Mouse (Mus musculus): Measurements from ENCODE around the gene Ccdc34. TPM values are rescaled to one million over a fixed set of nuclear protein-coding genes. Genes with fewer than 3 reads are reported as not detected.

Ccdc34 gene
- 59.7 and 75.0 TPM in 2 replicates for polyA plus RNA-seq (2014; fragmentation: Nextera tagmentation; extraction: Ambion mirVana)

DNA sequence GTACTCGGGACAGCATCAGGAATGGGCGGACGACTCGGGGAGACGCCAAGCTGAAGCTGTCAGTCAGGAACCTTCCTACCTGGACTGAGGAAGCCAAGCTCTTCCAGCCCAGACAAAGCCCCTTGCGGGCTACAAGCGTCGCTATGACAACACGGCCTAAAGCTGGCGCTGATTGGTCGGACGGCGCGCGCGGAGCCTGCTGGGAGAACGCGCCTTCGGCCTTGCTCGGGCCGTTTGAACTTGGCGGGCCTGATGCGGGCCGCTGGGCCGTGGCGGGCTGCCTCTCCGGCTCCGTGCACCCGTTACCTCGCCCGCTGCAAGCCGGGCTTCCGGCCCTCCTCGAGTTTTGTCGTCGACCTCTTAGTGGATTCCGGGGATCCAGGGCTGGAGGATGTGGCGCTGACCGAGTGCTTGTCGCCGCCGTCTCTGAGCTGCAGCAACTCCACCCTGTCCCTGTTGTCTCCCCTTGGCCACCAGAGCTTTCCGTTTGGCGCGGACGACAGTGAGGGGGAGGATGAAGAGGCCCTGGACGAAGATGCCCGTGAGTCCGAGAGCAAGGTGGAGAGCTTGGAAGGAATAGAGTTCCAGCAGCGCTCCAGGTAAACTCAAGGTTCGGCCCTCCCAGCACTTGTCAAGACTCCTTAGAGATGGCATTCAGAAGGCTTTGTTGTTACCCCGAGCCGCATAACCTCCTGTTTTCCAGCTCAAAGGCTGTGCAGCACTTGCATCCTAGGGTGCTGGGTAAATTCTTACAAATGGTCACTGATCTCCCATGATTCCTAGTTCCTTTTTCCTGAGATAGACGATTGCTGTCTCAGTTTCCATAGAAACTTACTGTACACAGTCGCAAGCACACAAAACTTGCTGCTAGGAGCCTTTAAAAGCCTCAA lies at the start of gene Ccdc34:
Ccdc34 (plus strand) TSS at position 202 of the 890 bp plus-strand sequence.
- peak; percentile 99 for ATAC-seq (ENCODE audit: low FRiP score, low TSS enrichment)
- Histone ChIP-seq H3K27ac (ENCODE audit: low read depth, low read length) (peak within 1 kb of the TSS; percentile 89), H3K4me2 (replicated peaks; ENCODE audit: low read depth, low read length) (peak within 1 kb of the TSS; percentile 78), H3K27me3 (ENCODE audit: control insufficient read depth, insufficient read depth, low read length) (no peaks in the 10 kb centered on the region), H3K4me3 (ENCODE audit: low read length) (peak within 1 kb of the TSS; percentile 84), H3K9me3 (ENCODE audit: control insufficient read depth, low read length) (no peaks in the 10 kb centered on the region), H3K4me1 (ENCODE audit: control insufficient read depth, insufficient read depth, low read length) (peaks cover 16% of the 10 kb centered on the region), H3K36me3 (ENCODE audit: control insufficient read depth, insufficient read depth, low read length) (peaks cover 9% of the 10 kb centered on the region; the same call in 1 of the 2 replicates), H3K9ac (ENCODE audit: low read depth, low read length) (peak within 1 kb of the TSS; percentile 86)
- WGBS, result under 1% methylated on average over 55 of the region's 55 CpGs

- no peaks in the 10 kb centered on the region for H3K36me3 ChIP-seq (ENCODE audit: control insufficient read depth, insufficient read depth, low read length)
- H3K4me1 ChIP-seq (ENCODE audit: control insufficient read depth, insufficient read depth, low read length), result peaks cover 24% of the 10 kb centered on the region
- no peak overlapping the region for H3K4me3 ChIP-seq (ENCODE audit: low read length)
- H3K9me3 ChIP-seq (ENCODE audit: control insufficient read depth, low read length), result no peaks in the 10 kb centered on the region
- 81% methylated on average over 3 of the region's 3 CpGs for WGBS
- no peak for ATAC-seq (ENCODE audit: low FRiP score, low TSS enrichment)
- H3K9ac ChIP-seq (ENCODE audit: low read depth, low read length), result no peak overlapping the region
- no peak overlapping the region for H3K27ac ChIP-seq (ENCODE audit: low read depth, low read length)
- H3K27me3 ChIP-seq (ENCODE audit: control insufficient read depth, insufficient read depth, low read length), result no peaks in the 10 kb centered on the region
- H3K4me2 ChIP-seq (replicated peaks; ENCODE audit: low read depth, low read length), result no peak overlapping the region
Measured at GRCm38 (mm10) chr2:109969381-109969780, 48.2 kb upstream of the Ccdc34 start.

GRCm38 (mm10) chr2:109969926-109970532 lies 47.6 kb upstream of the Ccdc34 start:
- no peak overlapping the region for H3K4me2 ChIP-seq (replicated peaks; ENCODE audit: low read depth, low read length)
- H3K4me3 ChIP-seq (ENCODE audit: low read length), result no peak overlapping the region
- no peak overlapping the region for H3K9ac ChIP-seq (ENCODE audit: low read depth, low read length)
- no peak for ATAC-seq (ENCODE audit: low FRiP score, low TSS enrichment)
- no peaks in the 10 kb centered on the region for H3K27me3 ChIP-seq (ENCODE audit: control insufficient read depth, insufficient read depth, low read length)
- H3K9me3 ChIP-seq (ENCODE audit: control insufficient read depth, low read length), result no peaks in the 10 kb centered on the region
- no peaks in the 10 kb centered on the region for H3K36me3 ChIP-seq (ENCODE audit: control insufficient read depth, insufficient read depth, low read length)
- WGBS, result 33% methylated on average over 10 of the region's 10 CpGs
- no peak overlapping the region for H3K27ac ChIP-seq (ENCODE audit: low read depth, low read length)
- peaks cover 24% of the 10 kb centered on the region for H3K4me1 ChIP-seq (ENCODE audit: control insufficient read depth, insufficient read depth, low read length)

- Histone ChIP-seq H3K4me2 (replicated peaks; ENCODE audit: low read depth, low read length) (no peak overlapping the region), H3K27me3 (ENCODE audit: control insufficient read depth, insufficient read depth, low read length) (no peaks in the 10 kb centered on the region), H3K9me3 (ENCODE audit: control insufficient read depth, low read length) (no peaks in the 10 kb centered on the region), H3K4me1 (ENCODE audit: control insufficient read depth, insufficient read depth, low read length) (peaks cover 24% of the 10 kb centered on the region), H3K4me3 (ENCODE audit: low read length) (no peak overlapping the region), H3K27ac (ENCODE audit: low read depth, low read length) (no peak overlapping the region), H3K36me3 (ENCODE audit: control insufficient read depth, insufficient read depth, low read length) (peaks cover 6% of the 10 kb centered on the region), H3K9ac (ENCODE audit: low read depth, low read length) (no peak overlapping the region)
- 41% methylated on average over 8 of the region's 8 CpGs for WGBS
- ATAC-seq (ENCODE audit: low FRiP score, low TSS enrichment), result no peak
Measured at GRCm38 (mm10) chr2:109970744-109971410, 46.7 kb upstream of the Ccdc34 start.

GRCm38 (mm10) chr2:109972310-109972709 lies 45.3 kb upstream of the Ccdc34 start:
- Histone ChIP-seq H3K27ac (ENCODE audit: low read depth, low read length) (no peak overlapping the region), H3K4me1 (ENCODE audit: control insufficient read depth, insufficient read depth, low read length) (peaks cover 24% of the 10 kb centered on the region), H3K36me3 (ENCODE audit: control insufficient read depth, insufficient read depth, low read length) (peaks cover 6% of the 10 kb centered on the region), H3K9ac (ENCODE audit: low read depth, low read length) (no peak overlapping the region), H3K9me3 (ENCODE audit: control insufficient read depth, low read length) (no peaks in the 10 kb centered on the region), H3K4me3 (ENCODE audit: low read length) (no peak overlapping the region), H3K27me3 (ENCODE audit: control insufficient read depth, insufficient read depth, low read length) (no peaks in the 10 kb centered on the region), H3K4me2 (replicated peaks; ENCODE audit: low read depth, low read length) (no peak overlapping the region)
- 83% methylated on average over 2 of the region's 2 CpGs for WGBS
- ATAC-seq (ENCODE audit: low FRiP score, low TSS enrichment), result no peak

DNA sequence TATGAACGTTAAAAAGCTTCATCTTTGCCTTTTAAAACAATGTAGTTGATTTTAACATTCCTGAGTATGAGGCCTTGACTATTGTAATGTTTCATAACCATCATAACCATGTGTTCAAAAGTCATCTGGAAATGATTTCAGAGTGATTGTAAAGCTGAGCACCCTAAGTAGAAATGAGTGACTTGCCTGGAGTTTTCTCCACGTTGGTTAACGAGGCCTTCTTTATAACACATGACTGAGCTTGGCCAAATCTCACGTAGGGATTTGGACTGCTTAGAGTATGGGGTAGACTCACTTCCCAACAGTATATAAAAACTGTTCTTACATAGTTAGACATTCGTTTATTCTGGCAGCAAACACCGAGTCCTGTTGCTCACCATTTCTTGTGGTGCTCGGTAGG lies 44.7 kb upstream of the Ccdc34 start:
- Histone ChIP-seq H3K27me3 (ENCODE audit: control insufficient read depth, insufficient read depth, low read length) (no peaks in the 10 kb centered on the region), H3K36me3 (ENCODE audit: control insufficient read depth, insufficient read depth, low read length) (peaks cover 6% of the 10 kb centered on the region), H3K4me1 (ENCODE audit: control insufficient read depth, insufficient read depth, low read length) (peaks cover 22% of the 10 kb centered on the region), H3K27ac (ENCODE audit: low read depth, low read length) (no peak overlapping the region), H3K9me3 (ENCODE audit: control insufficient read depth, low read length) (no peaks in the 10 kb centered on the region), H3K9ac (ENCODE audit: low read depth, low read length) (no peak overlapping the region), H3K4me3 (ENCODE audit: low read length) (no peak overlapping the region), H3K4me2 (replicated peaks; ENCODE audit: low read depth, low read length) (no peak overlapping the region)
- no peak for ATAC-seq (ENCODE audit: low FRiP score, low TSS enrichment)
- WGBS, result 79% methylated on average over 7 of the region's 7 CpGs

DNA sequence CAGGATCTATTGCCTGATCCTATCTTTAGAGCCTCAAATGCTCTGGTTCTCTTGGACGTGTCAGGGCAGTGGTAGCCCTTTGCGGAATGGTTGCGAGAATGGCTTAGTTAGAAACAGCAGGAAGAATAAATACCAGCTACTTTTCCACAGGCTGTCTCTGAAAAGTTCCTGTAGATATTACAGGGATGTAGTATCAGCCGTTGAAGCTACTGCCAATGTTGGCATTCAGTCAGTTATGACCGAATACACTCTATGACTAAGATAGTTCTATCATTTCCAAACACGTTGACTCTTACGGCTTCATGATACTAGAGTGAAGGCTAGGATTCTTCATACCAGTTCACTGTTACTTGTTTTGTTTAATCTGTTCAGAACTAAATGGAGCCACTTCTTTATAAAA lies 42.8 kb upstream of the Ccdc34 start:
- 96% methylated on average over 7 of the region's 7 CpGs for WGBS
- Histone ChIP-seq H3K4me1 (ENCODE audit: control insufficient read depth, insufficient read depth, low read length) (peaks cover 14% of the 10 kb centered on the region), H3K36me3 (ENCODE audit: control insufficient read depth, insufficient read depth, low read length) (peaks cover 6% of the 10 kb centered on the region), H3K9me3 (ENCODE audit: control insufficient read depth, low read length) (no peaks in the 10 kb centered on the region), H3K4me2 (replicated peaks; ENCODE audit: low read depth, low read length) (no peak overlapping the region), H3K27me3 (ENCODE audit: control insufficient read depth, insufficient read depth, low read length) (no peaks in the 10 kb centered on the region), H3K27ac (ENCODE audit: low read depth, low read length) (no peak overlapping the region), H3K4me3 (ENCODE audit: low read length) (no peak overlapping the region), H3K9ac (ENCODE audit: low read depth, low read length) (no peak overlapping the region)
- ATAC-seq (ENCODE audit: low FRiP score, low TSS enrichment), result no peak

- Histone ChIP-seq H3K4me3 (ENCODE audit: low read length) (no peak overlapping the region), H3K27me3 (ENCODE audit: control insufficient read depth, insufficient read depth, low read length) (no peaks in the 10 kb centered on the region), H3K4me2 (replicated peaks; ENCODE audit: low read depth, low read length) (no peak overlapping the region), H3K4me1 (ENCODE audit: control insufficient read depth, insufficient read depth, low read length) (0 out of 2 replicates have a peak, but pooled peaks cover 5% of the 10 kb centered on the region), H3K36me3 (ENCODE audit: control insufficient read depth, insufficient read depth, low read length) (peaks cover 10% of the 10 kb centered on the region), H3K27ac (ENCODE audit: low read depth, low read length) (no peak overlapping the region), H3K9ac (ENCODE audit: low read depth, low read length) (no peak overlapping the region), H3K9me3 (ENCODE audit: control insufficient read depth, low read length) (no peaks in the 10 kb centered on the region)
- no peak for ATAC-seq (ENCODE audit: low FRiP score, low TSS enrichment)
- 92% methylated on average over 2 of the region's 2 CpGs for WGBS
Measured at GRCm38 (mm10) chr2:109976181-109976580, 41.4 kb upstream of the Ccdc34 start.

Data from kidney, embryonic 14.5 days (tissue).